Mouse (Mus musculus) spleen, postnatal 14 days (tissue): Measurements from ENCODE around the gene Phldb3.
"Not testable (repeated sequence)": the region's sequence is repeated elsewhere in the genome, so short reads cannot be mapped to it uniquely, and the experiment has no call there.

ENCODE experiments used
- DNase-seq, 2 experiments: peaks; one replicate each; pipeline ENCODE4 v3.0.0; 2021 to 2022; ENCODE audit warnings: low spot score in 2 of 2

The Phldb3 gene

GRCm38 (mm10) chr7:24594309-24594803, 16.2 kb upstream of the Phldb3 start:
- DNase-seq = no peak

GRCm38 (mm10) chr7:24595464-24595863, 15.1 kb upstream of the Phldb3 start:
- DNase-seq = no peak

- DNase-seq = no peak
Observed at GRCm38 (mm10) chr7:24598121-24598520, 12.4 kb upstream of the Phldb3 start.

GRCm38 (mm10) chr7:24599211-24600067, 11.1 kb upstream of the Phldb3 start:
- no peak for DNase-seq

DNA sequence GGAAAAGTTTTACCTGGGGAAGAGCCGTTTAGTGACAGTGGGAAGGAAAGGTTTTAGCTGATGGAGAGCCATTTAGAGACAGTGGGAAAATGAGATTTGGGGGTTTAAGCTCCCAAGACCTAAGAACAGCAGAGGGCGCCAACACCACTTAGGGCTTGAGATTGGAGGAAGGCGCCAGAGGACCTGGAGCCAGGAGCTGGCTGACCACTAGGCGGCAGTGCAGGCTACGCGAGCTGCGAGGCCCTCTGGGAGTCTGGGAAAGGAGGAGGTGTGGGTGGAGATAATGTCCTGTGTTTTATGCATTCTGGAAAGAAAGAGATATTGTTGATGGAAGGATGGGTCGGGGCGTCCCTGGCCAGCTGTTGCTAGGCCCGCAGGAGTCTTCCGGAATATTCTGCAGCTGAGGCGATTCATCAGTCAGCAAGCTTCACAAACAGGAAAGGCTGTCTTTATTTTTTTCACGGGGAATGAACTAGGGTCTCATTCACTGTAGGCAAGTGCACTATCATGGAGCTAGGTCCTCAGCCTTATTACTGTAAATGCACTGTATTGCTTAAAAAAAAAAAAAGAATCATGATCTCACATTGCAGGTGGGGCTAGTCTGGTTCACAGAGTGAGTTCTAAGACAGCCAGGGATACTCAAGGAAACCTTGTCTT, 9.5 kb upstream of the Phldb3 start:
- DNase-seq = peak; percentile 82 to 92

DNA sequence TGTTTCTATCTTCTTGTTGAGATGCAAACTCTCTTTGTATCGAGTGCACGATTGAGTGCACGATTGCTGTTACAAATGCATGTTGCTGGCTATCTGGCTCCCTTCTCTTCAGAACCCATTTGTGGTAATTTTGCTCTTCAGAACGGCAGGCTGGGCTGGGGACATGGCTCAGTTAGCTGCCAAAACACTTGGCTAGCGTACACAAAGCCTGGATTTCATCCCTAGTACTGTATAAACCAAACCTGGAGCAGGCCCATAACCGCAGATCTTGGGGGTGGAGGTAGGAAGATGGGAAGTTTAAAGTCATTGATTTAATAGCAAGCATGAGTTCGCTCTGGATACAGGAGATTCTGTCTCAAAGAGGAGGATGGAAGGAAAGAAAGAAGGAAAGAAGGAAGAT, 5.0 kb upstream of the Phldb3 start:
- DNase-seq = no peak

- no peak for DNase-seq
Observed at GRCm38 (mm10) chr7:24606046-24606445, 4.5 kb upstream of the Phldb3 start.

GRCm38 (mm10) chr7:24608017-24608416, 2.5 kb upstream of the Phldb3 start:
- peak in 1 of 2 experiments; percentile 62 for DNase-seq

GRCm38 (mm10) chr7:24608561-24608960, 2.0 kb upstream of the Phldb3 start:
- no peak for DNase-seq

DNA sequence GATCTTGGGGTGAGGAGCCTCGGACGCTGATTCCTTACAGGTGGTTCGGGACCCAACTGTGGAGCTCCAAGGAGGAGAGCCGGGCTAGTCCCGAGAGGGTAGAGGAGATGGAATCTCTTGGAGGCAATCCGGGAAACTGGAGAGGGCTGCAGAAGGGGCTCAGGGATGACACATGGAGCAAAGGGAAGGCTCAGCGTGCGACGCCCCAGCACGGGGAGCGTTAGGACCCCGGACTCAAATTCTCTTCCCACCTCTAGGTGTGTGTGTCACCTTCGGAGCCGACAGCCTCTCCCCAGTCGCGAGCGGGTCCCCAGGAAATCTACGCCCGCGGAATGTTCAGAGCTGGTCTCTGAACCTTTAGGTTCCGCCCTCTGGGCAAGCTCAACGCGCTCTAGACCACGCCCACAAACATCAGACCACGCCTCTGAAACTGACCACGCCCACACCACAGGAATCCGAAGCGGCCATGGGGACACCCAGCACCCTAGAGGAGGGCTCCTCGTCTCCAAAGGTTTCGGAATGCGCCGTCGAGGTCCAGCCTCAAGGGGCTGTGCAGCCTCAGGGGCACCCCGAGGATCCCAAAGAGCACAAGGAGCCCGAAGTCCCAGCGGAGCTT, 424 bp downstream of the Phldb3 start:
- DNase-seq = peak; percentile 93 to 95

GRCm38 (mm10) chr7:24611709-24612108, 1.1 kb downstream of the Phldb3 start:
- DNase-seq = no peak

GRCm38 (mm10) chr7:24612308-24612910, 1.8 kb downstream of the Phldb3 start:
- no peak for DNase-seq

- DNase-seq = no peak
Observed at GRCm38 (mm10) chr7:24614816-24615215, 4.3 kb downstream of the Phldb3 start.

DNA sequence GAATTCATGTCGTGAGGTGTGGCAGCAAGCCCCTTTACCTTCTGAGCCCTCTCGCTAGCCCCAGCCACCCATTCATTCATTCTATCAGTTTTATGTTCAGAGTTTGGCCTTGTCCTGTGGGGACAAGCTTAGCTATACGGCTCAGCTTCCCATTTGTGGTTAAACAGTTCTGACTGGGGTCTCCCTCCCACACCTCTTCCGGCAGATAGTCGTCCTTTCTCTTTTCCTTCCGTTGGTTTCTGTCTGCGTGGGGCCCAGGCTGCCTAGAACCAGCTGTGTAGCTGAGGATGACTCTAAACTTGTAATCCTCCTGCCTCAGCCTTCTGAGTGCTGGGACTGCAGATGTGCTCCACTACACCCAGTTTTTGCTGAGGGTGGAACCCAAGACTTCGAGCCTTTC, 7.2 kb downstream of the Phldb3 start:
- DNase-seq = no peak

- not testable (repeated sequence) for DNase-seq
Observed at GRCm38 (mm10) chr7:24618374-24618773, 7.8 kb downstream of the Phldb3 start.

GRCm38 (mm10) chr7:24619671-24620397, 9.3 kb downstream of the Phldb3 start:
- DNase-seq = no peak

- DNase-seq = no peak
Observed at GRCm38 (mm10) chr7:24621193-24621592, 10.6 kb downstream of the Phldb3 start.

GRCm38 (mm10) chr7:24622967-24623366, 12.4 kb downstream of the Phldb3 start:
- DNase-seq = no peak

DNA sequence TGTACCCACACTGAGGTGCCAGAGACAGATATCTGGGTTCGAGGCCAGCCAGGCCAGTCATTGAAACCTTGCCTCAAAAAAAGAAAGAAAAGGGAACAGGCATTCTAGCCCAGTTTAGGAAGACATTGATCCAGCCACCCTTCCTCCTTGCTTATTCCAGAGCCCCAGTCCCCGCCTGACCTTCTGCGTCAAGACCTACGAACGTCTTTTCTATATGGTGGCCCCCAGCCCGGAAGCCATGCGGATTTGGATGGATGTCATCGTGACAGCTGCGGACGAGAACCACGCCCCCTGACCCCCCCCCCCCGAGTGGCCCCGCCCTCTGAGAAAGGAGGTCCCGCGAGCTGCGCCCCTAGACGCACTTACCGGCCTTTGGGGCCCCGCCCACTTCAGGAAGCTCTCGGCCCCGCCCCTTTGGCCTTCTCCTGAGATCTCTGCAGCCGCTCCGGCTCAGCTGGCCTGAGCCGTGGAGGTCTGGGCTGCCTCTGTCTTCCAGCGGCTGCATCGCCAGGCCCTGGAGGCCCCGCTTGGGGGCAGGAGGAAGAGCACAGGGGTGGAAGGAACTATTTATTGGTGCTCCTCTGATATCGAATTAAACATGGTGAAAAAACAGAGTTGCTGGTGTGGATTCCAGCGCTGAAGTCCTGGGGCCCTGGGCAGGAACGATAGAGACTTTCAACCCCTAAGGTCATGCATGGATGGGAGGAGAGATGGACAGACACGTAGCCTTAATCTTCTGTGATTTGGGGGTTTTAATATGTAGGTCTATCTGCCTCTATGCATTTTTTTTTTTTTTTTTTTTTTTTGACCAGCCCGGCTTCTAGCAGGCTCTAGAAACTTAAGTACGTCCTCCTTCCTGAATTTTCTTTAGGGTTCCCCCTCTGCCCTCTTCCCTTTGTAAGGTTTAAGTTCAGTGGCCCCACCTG, 18.4 kb downstream of the Phldb3 start:
- peak; percentile 64 to 72 for DNase-seq

GRCm38 (mm10) chr7:24629672-24630071, 19.1 kb downstream of the Phldb3 start:
- DNase-seq = no peak
